Mouse (Mus musculus): ENCODE data around the gene Olfr764-ps1. TPM values are rescaled to one million over a fixed set of nuclear protein-coding genes. Genes with fewer than 3 reads are reported as not detected.

Gene Olfr764-ps1
- polyA plus RNA-seq (2012; rRNA removed): not detected in 2 replicates

GRCm38 (mm10) chr10:129039796-129040195 is at the start of gene Olfr764-ps1:
Gene Olfr764-ps1 (minus strand): TSS chr10:129039896.

GRCm38 (mm10) chr10:129082810-129083209 is 43.1 kb upstream of the Olfr764-ps1 start, which contains the start of gene Olfr767:
Gene Olfr767 (minus strand): TSS chr10:129082910.

GRCm38 (mm10) chr10:129068877-129069276 is 29.2 kb upstream of the Olfr764-ps1 start, which contains the start of gene Olfr766-ps1:
Gene Olfr766-ps1 (minus strand): TSS chr10:129068977.

GRCm38 (mm10) chr10:129049898-129050297 is 10.2 kb upstream of the Olfr764-ps1 start, which contains the start of gene Olfr765:
Gene Olfr765 (minus strand): TSS chr10:129049998.

GRCm38 (mm10) chr10:129010288-129010841 is 29.3 kb downstream of the Olfr764-ps1 start, which contains the start of gene Olfr763:
Gene Olfr763 (plus strand): TSS chr10:129010791.

GRCm38 (mm10) chr10:128989131-128989530 is 50.6 kb downstream of the Olfr764-ps1 start, which contains the start of gene Olfr9:
Gene Olfr9 (plus strand): TSS chr10:128989431.

Other genes starting within 250 kb of the Olfr764-ps1 start
- 7.4 and 9.2 TPM in 2 replicates for gene Mmp19, start 249.0 kb downstream of the Olfr764-ps1 start, polyA plus RNA-seq (2012; rRNA removed)
- gene Dnajc14, start 235.8 kb downstream of the Olfr764-ps1 start, polyA plus RNA-seq (2012; rRNA removed): 5.6 and 7.6 TPM in 2 replicates
- gene Tmem198b, start 235.5 kb downstream of the Olfr764-ps1 start, polyA plus RNA-seq (2012; rRNA removed): 2.0 and 2.3 TPM in 2 replicates
- 77.4 and 83.9 TPM in 2 replicates for gene Sarnp, start 222.6 kb downstream of the Olfr764-ps1 start, polyA plus RNA-seq (2012; rRNA removed)
- gene Ormdl2, start 218.3 kb downstream of the Olfr764-ps1 start, polyA plus RNA-seq (2012; rRNA removed): 43.0 and 48.9 TPM in 2 replicates
- 0.41 and 0.44 TPM in 2 replicates for gene Gdf11, start 148.2 kb downstream of the Olfr764-ps1 start, polyA plus RNA-seq (2012; rRNA removed)
- gene Cd63, start 138.9 kb downstream of the Olfr764-ps1 start, polyA plus RNA-seq (2012; rRNA removed): 31.3 TPM in 2 replicates
- 10.1 and 12.0 TPM in 2 replicates for gene Rdh5, start 117.0 kb downstream of the Olfr764-ps1 start, polyA plus RNA-seq (2012; rRNA removed)
- gene Bloc1s1, start 115.9 kb downstream of the Olfr764-ps1 start, polyA plus RNA-seq (2012; rRNA removed): 91.9 and 94.0 TPM in 2 replicates
- 0.12 and 0.69 TPM in 2 replicates for gene Itga7, start 106.1 kb downstream of the Olfr764-ps1 start, polyA plus RNA-seq (2012; rRNA removed)
- gene Mettl7b, start 78.9 kb downstream of the Olfr764-ps1 start, polyA plus RNA-seq (2012; rRNA removed): 0.02 TPM in 2 replicates
- gene Olfr9, start 50.5 kb downstream of the Olfr764-ps1 start, polyA plus RNA-seq (2012; rRNA removed): not detected in 2 replicates
- not detected in 2 replicates for gene Olfr763, start 29.1 kb downstream of the Olfr764-ps1 start, polyA plus RNA-seq (2012; rRNA removed)
- gene Olfr765, start 10.1 kb upstream of the Olfr764-ps1 start, polyA plus RNA-seq (2012; rRNA removed): not detected in 2 replicates
- gene Olfr766-ps1, start 29.1 kb upstream of the Olfr764-ps1 start, polyA plus RNA-seq (2012; rRNA removed): not detected in 2 replicates
- gene Olfr767, start 43.0 kb upstream of the Olfr764-ps1 start, polyA plus RNA-seq (2012; rRNA removed): not detected in 2 replicates
- gene Olfr768, start 59.5 kb upstream of the Olfr764-ps1 start, polyA plus RNA-seq (2012; rRNA removed): not detected in 2 replicates
- not detected in 2 replicates for gene Olfr769, start 78.0 kb upstream of the Olfr764-ps1 start, polyA plus RNA-seq (2012; rRNA removed)
- not detected in 2 replicates for gene Olfr770, start 99.1 kb upstream of the Olfr764-ps1 start, polyA plus RNA-seq (2012; rRNA removed)
- gene Olfr771, start 124.9 kb upstream of the Olfr764-ps1 start, polyA plus RNA-seq (2012; rRNA removed): not detected in 2 replicates
- not detected in 2 replicates for gene Olfr772, start 138.0 kb upstream of the Olfr764-ps1 start, polyA plus RNA-seq (2012; rRNA removed)
- gene Olfr773, start 147.5 kb upstream of the Olfr764-ps1 start, polyA plus RNA-seq (2012; rRNA removed): not detected in 2 replicates
- not detected in 2 replicates for gene Olfr774, start 196.3 kb upstream of the Olfr764-ps1 start, polyA plus RNA-seq (2012; rRNA removed)
- gene Olfr775, start 208.5 kb upstream of the Olfr764-ps1 start, polyA plus RNA-seq (2012; rRNA removed): not detected in 2 replicates
- not detected in 2 replicates for gene Olfr776, start 219.2 kb upstream of the Olfr764-ps1 start, polyA plus RNA-seq (2012; rRNA removed)
- not detected in 2 replicates for gene Olfr777, start 231.6 kb upstream of the Olfr764-ps1 start, polyA plus RNA-seq (2012; rRNA removed)

Data from liver, embryonic 14 days (tissue).